Mouse (Mus musculus): ENCODE results near the gene Susd5. TPM values are rescaled to one million over a fixed set of nuclear protein-coding genes. Genes with fewer than 3 reads are reported as not detected.
"Not testable (repeated sequence)": the region's sequence is repeated elsewhere in the genome, so short reads cannot be mapped to it uniquely, and the experiment has no call there.

Susd5 gene
- polyA plus RNA-seq, 1 experiment from 2014 or later, result 0.05 TPM

GRCm38 (mm10) chr9:114092188-114092587 lies 35.2 kb downstream of the Susd5 start:
- H3K27me3 ChIP-seq (replicated peaks; ENCODE audit: control insufficient read depth, insufficient read depth, low read length); H3K4me1 ChIP-seq (ENCODE audit: control insufficient read depth, insufficient read depth, low read length); H3K9ac ChIP-seq (ENCODE audit: low read length); H3K36me3 ChIP-seq (ENCODE audit: control insufficient read depth, insufficient read depth, low read length); H3K4me3 ChIP-seq (ENCODE audit: low read depth, low read length); H3K9me3 ChIP-seq (replicated peaks; ENCODE audit: control insufficient read depth, low read length); H3K27ac ChIP-seq (ENCODE audit: low read depth, low read length); H3K4me2 ChIP-seq (ENCODE audit: low read length): not testable (repeated sequence)
- 8% methylated on average over 9 of the region's 9 CpGs for WGBS
- peak; percentile 48; the same call in 1 of the 2 replicates for ATAC-seq
- DNase-seq (ENCODE audit: low spot score), result peak; percentile 66

DNA sequence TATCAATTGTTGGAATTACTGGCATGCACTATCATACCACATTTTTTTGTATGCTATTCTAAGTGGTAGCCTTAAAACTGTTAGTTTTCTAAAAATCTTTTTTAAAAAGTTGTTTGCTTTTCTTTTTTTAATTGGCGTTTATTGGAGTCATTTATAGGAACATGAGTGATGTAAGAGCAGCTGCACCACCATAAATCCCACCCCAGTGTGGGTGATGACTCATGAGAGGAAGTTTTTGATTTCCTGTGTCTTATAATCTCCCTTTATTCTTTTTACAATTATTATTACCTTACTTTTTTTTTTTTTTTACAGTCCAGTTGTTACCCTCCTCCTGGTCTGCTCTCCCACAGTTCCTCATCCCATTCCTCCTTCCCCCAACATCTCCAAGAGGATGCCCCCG lies 37.9 kb downstream of the Susd5 start:
- no peak for DNase-seq (ENCODE audit: low spot score)
- Histone ChIP-seq H3K4me2 (ENCODE audit: low read length) (no peak overlapping the region), H3K4me1 (ENCODE audit: control insufficient read depth, insufficient read depth, low read length) (no peaks in the 10 kb centered on the region), H3K9ac (ENCODE audit: low read length) (no peak overlapping the region), H3K9me3 (replicated peaks; ENCODE audit: control insufficient read depth, low read length) (no peaks in the 10 kb centered on the region), H3K27ac (ENCODE audit: low read depth, low read length) (no peak overlapping the region), H3K4me3 (ENCODE audit: low read depth, low read length) (no peak overlapping the region), H3K36me3 (ENCODE audit: control insufficient read depth, insufficient read depth, low read length) (no peaks in the 10 kb centered on the region), H3K27me3 (replicated peaks; ENCODE audit: control insufficient read depth, insufficient read depth, low read length) (no peaks in the 10 kb centered on the region)
- 94% methylated on average over 2 of the region's 2 CpGs for WGBS
- no peak for ATAC-seq

GRCm38 (mm10) chr9:114098716-114099302 lies 41.9 kb downstream of the Susd5 start:
- Histone ChIP-seq H3K9me3 (replicated peaks; ENCODE audit: control insufficient read depth, low read length) (no peaks in the 10 kb centered on the region), H3K4me1 (ENCODE audit: control insufficient read depth, insufficient read depth, low read length) (no peaks in the 10 kb centered on the region), H3K4me3 (ENCODE audit: low read depth, low read length) (no peak overlapping the region), H3K4me2 (ENCODE audit: low read length) (no peak overlapping the region), H3K27ac (ENCODE audit: low read depth, low read length) (no peak overlapping the region), H3K36me3 (ENCODE audit: control insufficient read depth, insufficient read depth, low read length) (no peaks in the 10 kb centered on the region), H3K27me3 (replicated peaks; ENCODE audit: control insufficient read depth, insufficient read depth, low read length) (no peaks in the 10 kb centered on the region), H3K9ac (ENCODE audit: low read length) (no peak overlapping the region)
- WGBS, result 89% methylated on average over 9 of the region's 9 CpGs
- ATAC-seq (no peak), DNase-seq (ENCODE audit: low spot score) (no peak)

GRCm38 (mm10) chr9:114110268-114110667 lies 53.3 kb downstream of the Susd5 start:
- Histone ChIP-seq H3K9ac (ENCODE audit: low read length) (no peak overlapping the region), H3K4me2 (ENCODE audit: low read length) (no peak overlapping the region), H3K27me3 (replicated peaks; ENCODE audit: control insufficient read depth, insufficient read depth, low read length) (no peaks in the 10 kb centered on the region), H3K9me3 (replicated peaks; ENCODE audit: control insufficient read depth, low read length) (no peaks in the 10 kb centered on the region), H3K4me1 (ENCODE audit: control insufficient read depth, insufficient read depth, low read length) (no peaks in the 10 kb centered on the region), H3K4me3 (ENCODE audit: low read depth, low read length) (no peak overlapping the region), H3K27ac (ENCODE audit: low read depth, low read length) (no peak overlapping the region), H3K36me3 (ENCODE audit: control insufficient read depth, insufficient read depth, low read length) (no peaks in the 10 kb centered on the region)
- DNase-seq (ENCODE audit: low spot score) (peak; percentile 44), ATAC-seq (peak; percentile 55; the same call in 1 of the 2 replicates)
- whole genome bisulfite sequencing, result 68% methylated on average over 2 of the region's 2 CpGs

DNA sequence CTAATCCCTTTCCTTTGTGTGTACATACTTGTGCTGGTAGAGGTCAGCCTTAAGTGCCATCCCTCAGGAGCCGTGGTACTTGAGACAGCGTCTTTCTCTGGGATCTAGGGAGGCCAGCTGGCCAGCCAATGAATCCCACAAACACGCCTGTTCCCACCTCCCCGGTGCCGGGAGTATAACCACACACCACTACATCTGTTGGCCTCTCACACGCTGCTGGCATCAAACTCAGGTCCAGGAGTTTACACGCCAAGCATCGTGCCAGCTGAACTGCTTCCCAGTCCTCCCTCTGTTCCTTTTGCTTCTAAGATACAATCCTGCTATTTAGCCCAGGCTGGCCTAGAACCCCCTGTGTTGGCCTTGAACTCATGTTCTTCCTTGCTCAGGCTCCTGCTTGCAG lies 54.2 kb downstream of the Susd5 start:
- ATAC-seq, result no peak
- Histone ChIP-seq H3K27ac (ENCODE audit: low read depth, low read length) (no peak overlapping the region), H3K4me1 (ENCODE audit: control insufficient read depth, insufficient read depth, low read length) (no peaks in the 10 kb centered on the region), H3K36me3 (ENCODE audit: control insufficient read depth, insufficient read depth, low read length) (no peaks in the 10 kb centered on the region), H3K4me2 (ENCODE audit: low read length) (no peak overlapping the region), H3K27me3 (replicated peaks; ENCODE audit: control insufficient read depth, insufficient read depth, low read length) (no peaks in the 10 kb centered on the region), H3K9me3 (replicated peaks; ENCODE audit: control insufficient read depth, low read length) (no peaks in the 10 kb centered on the region), H3K4me3 (ENCODE audit: low read depth, low read length) (no peak overlapping the region), H3K9ac (ENCODE audit: low read length) (no peak overlapping the region)
- no peak for DNase-seq (ENCODE audit: low spot score)
- WGBS, result 87% methylated on average over 8 of the region's 8 CpGs

DNA sequence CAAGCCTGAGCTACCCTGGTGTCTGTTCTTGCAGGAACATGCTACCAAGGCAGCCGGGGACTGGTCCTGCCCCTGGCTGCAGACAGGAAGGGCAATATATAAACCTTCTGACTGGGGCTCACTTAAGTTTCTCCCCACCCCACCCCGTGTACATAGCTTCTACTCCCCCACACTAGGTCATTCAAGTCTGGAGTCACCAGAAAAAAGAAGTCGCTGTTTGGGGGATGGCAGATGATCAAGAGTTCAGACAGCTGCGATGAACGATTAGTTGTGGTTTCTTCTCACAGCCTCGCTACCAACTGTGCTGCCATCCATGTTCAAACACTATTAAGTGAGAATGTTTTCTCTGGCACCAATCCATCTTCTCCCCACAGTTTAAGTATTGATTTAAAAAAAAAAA lies 55.3 kb downstream of the Susd5 start:
- no peak overlapping the region for H3K4me3 ChIP-seq (ENCODE audit: low read depth, low read length)
- H3K4me2 ChIP-seq (ENCODE audit: low read length), result no peak overlapping the region
- 72% methylated on average over 6 of the region's 6 CpGs for WGBS
- no peaks in the 10 kb centered on the region for H3K4me1 ChIP-seq (ENCODE audit: control insufficient read depth, insufficient read depth, low read length)
- H3K27ac ChIP-seq (ENCODE audit: low read depth, low read length), result no peak overlapping the region
- H3K36me3 ChIP-seq (ENCODE audit: control insufficient read depth, insufficient read depth, low read length), result no peaks in the 10 kb centered on the region
- H3K9me3 ChIP-seq (replicated peaks; ENCODE audit: control insufficient read depth, low read length), result no peaks in the 10 kb centered on the region
- H3K9ac ChIP-seq (ENCODE audit: low read length), result no peak overlapping the region
- ATAC-seq, result no peak
- no peaks in the 10 kb centered on the region for H3K27me3 ChIP-seq (replicated peaks; ENCODE audit: control insufficient read depth, insufficient read depth, low read length)
- DNase-seq (ENCODE audit: low spot score), result peak; percentile 17

DNA sequence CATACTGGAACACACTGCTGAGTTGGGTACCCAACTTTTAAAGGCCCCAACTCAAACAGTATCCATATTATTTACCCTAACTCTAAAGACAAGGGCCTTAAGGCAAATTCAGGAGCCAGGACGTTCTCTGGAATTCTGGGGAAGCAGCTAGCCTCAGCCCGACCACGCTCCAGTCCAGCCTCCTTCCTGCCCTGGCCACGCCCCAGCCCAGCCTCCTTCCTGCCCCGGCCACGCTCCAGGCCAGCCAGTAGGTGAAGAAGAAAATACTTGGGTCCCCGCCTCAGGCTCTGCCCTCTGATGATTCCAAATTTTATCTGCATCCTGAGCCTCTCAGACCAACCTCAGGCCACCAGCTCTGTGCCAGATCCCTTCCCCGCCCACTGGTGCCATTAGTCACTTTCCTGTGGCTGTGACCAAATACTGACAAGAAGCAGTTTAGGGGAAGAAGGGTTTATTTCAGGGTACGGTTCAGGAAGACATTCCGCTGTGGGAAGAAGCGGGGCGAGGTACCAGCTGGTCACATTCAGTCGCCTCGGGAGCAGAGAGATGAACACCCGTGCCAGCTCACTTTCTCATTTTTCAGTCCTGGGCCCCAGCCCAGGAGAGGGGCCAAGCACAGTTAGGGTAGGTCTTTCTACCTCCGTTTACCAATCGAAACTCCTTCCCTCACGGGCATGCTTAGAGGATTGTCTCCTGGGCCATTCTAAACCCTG lies 57.1 kb downstream of the Susd5 start:
- H3K9me3 ChIP-seq (replicated peaks; ENCODE audit: control insufficient read depth, low read length), result no peaks in the 10 kb centered on the region
- no peaks in the 10 kb centered on the region for H3K36me3 ChIP-seq (ENCODE audit: control insufficient read depth, insufficient read depth, low read length)
- 88% methylated on average over 18 of the region's 18 CpGs for WGBS
- H3K4me3 ChIP-seq (ENCODE audit: low read depth, low read length), result no peak overlapping the region
- ATAC-seq (no peak), DNase-seq (ENCODE audit: low spot score) (no peak)
- H3K27ac ChIP-seq (ENCODE audit: low read depth, low read length), result no peak overlapping the region
- no peaks in the 10 kb centered on the region for H3K27me3 ChIP-seq (replicated peaks; ENCODE audit: control insufficient read depth, insufficient read depth, low read length)
- H3K9ac ChIP-seq (ENCODE audit: low read length), result no peak overlapping the region
- H3K4me1 ChIP-seq (ENCODE audit: control insufficient read depth, insufficient read depth, low read length), result no peaks in the 10 kb centered on the region
- H3K4me2 ChIP-seq (ENCODE audit: low read length), result no peak overlapping the region

- 23% methylated on average over 5 of the region's 5 CpGs for WGBS
- not testable (repeated sequence) for ATAC-seq
Observed at GRCm38 (mm10) chr9:114116672-114117071, 59.7 kb downstream of the Susd5 start.

DNA sequence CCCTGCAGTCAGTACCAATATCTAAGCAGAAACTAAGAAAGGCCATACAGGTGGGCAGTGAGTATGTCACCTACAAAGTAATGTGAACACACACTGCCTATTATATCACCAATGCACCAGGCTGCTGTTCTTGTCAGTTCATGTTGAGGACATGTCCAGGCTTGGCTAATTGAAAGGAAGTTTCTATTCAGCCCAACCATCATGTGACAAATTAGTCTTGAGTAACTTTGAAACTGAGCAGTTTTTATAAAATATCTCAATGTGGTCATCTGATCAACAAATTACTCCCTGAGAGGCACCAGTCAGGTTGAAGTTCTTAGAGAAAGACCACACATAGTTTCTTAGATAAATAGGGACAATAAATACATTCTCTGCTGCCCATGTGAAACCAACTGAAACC lies 65.9 kb downstream of the Susd5 start:
- not testable (repeated sequence) for H3K9me3 ChIP-seq (replicated peaks; ENCODE audit: control insufficient read depth, low read length); ATAC-seq

More at GRCm38 (mm10) chr9:114116672-114117071, 59.7 kb downstream of the Susd5 start:
- H3K27ac ChIP-seq (ENCODE audit: low read depth, low read length); H3K27me3 ChIP-seq (replicated peaks; ENCODE audit: control insufficient read depth, insufficient read depth, low read length); H3K9ac ChIP-seq (ENCODE audit: low read length); H3K9me3 ChIP-seq (replicated peaks; ENCODE audit: control insufficient read depth, low read length); H3K36me3 ChIP-seq (ENCODE audit: control insufficient read depth, insufficient read depth, low read length); H3K4me3 ChIP-seq (ENCODE audit: low read depth, low read length); H3K4me1 ChIP-seq (ENCODE audit: control insufficient read depth, insufficient read depth, low read length); H3K4me2 ChIP-seq (ENCODE audit: low read length): not testable (repeated sequence)
- peak; percentile 60 for DNase-seq (ENCODE audit: low spot score)

More for the DNA sequence above, 65.9 kb downstream of the Susd5 start:
- not testable (repeated sequence) for H3K36me3 ChIP-seq (ENCODE audit: control insufficient read depth, insufficient read depth, low read length); H3K4me3 ChIP-seq (ENCODE audit: low read depth, low read length); H3K27ac ChIP-seq (ENCODE audit: low read depth, low read length); DNase-seq (ENCODE audit: low spot score); H3K4me2 ChIP-seq (ENCODE audit: low read length); H3K9ac ChIP-seq (ENCODE audit: low read length); H3K27me3 ChIP-seq (replicated peaks; ENCODE audit: control insufficient read depth, insufficient read depth, low read length); H3K4me1 ChIP-seq (ENCODE audit: control insufficient read depth, insufficient read depth, low read length)
